Mouse (Mus musculus) layer of hippocampus, adult 9-10 months (tissue): ENCODE data around the gene Tmem54.

Experiments
- DNase-seq: peaks from one replicate; pipeline ENCODE4 v3.0.0; 2022; ENCODE audit warnings: low spot score

Tmem54 gene

DNA sequence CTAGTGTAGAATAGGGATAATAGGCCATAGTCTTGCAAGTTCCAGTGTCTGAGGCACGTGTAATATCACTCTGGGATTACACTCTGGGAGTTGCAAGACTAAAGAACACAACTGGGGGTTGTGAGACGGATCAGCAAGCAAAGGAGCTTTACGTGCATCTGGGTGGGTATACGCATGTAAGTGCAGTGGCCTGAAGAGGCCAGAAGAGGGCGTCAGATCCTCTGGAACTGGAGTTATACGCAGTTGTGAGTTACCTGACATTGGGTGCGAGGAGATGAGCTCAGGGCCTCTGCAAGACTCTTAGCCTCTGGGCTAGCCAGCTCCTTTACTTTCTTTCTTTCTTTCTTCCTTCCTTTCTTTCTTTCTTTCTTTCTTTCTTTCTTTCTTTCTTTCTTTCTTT lies 8.3 kb upstream of the Tmem54 start:
- no peak for DNase-seq

DNA sequence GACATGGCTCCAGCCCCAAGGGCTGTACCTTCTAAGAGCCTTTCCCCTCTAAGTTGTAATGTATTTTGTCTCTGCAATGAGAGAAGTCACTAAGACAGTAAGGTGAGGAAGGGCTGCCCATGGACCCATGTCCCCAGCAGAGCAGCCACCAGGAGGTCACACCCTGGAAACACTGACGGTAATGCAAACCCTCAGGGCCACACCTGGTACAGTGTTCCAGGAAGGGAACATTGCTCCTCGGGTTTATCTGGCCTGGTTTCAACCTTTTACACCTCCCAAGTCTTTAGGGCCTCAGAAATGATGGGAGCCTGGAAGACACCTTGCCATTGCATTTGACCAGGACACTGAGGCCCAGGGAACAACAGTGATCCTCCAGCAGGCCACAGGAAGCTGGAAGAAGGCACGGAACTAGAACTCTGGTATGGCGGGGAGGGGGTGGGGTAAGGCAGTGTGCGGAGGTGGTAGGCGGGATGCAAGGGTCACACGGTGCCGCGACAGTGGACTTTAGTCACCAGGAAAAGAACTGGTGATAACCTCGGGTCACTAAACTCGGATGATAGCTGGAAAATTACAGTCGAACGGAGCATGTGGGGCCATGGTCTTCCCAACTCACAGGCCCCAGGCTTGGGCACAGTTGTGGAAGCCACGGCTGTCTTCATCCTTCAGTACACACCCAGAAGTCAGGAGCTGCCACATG lies 3.1 kb upstream of the Tmem54 start:
- DNase-seq, result no peak

DNA sequence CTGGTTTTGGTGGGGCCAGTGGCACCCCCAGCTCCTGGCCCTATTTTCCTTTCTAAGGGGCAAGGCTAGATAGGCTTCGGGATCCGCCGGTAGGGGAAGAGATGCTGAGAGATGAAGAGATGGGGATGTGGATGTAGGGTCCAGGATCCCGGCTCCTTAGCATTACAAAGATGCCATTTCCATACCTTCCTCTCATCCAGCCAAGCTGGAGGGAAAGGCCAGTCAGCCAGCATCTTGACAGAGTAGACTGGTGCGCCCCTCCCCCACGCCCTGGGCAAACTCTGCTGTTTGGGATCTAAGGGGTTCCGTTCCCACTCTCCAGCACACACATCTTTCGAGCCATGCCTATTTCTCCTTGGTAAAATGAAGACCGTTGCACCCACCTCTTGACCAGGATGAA lies 725 bp downstream of the Tmem54 start:
- DNase-seq, result no peak

DNA sequence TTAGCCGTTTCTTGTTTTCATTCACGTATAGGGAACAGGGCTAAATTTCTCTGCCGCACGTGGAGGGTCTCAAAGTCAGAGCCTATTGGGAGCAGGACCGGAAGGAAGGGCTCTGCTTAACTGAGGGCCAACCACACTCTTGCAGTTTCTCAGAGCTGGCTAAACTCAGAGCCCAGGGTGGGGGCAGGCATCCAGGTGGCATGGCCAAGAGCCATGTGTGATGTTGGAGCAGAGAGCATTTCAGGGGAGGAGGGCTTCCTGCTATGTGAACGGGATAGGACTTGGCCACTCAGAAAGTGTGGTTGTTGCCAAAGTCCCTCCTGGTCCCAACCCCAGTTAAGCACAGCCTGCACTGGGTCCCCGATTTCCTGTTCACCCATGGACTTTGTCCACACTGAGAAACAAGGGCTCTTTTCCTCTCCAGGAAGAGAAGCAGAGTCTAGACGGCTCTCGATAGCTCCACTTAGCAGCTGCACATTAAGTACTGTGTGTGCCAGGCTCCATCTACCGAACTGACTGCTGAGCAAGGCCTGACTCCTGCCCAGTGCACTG lies 2.1 kb downstream of the Tmem54 start:
- DNase-seq, result no peak

DNA sequence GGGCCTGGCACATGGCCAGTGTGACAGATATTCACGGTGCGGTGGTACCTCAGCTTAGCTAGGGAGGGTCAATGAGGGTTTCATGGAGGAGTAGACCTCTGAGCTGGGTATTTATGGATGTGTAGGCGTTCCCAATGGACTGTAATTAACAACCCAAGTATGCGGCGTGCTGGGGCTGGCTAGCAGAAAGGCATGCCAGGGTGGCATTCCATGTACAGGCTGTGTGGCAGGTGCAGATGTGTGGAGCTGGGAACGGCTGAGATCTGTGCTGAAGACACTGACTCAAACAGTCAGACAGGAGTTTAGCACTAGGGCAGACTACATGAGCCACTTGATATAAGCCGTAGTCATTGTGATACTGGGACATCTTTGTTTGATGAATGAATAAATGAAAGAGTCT lies 3.3 kb downstream of the Tmem54 start:
- no peak for DNase-seq

DNA sequence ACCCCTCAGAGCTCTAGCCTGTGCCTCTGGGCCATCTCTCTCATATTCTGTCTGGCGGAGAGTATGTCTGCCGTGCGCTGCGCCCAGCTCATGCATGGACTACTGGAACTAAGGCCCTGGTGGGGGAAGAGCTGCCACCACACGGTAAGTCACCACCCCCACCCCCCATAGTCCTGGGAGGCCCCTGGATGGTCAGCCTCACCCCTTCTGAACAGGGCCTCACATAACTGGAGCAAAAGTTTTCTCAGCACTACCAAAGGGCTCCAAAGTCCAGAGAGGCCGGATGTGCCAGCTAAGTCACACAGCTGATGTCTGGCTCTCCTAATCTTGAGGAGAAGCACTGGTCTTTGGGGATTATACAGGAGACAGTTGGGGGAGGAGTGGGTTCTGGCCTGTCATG lies 5.5 kb downstream of the Tmem54 start:
- DNase-seq, result no peak

DNA sequence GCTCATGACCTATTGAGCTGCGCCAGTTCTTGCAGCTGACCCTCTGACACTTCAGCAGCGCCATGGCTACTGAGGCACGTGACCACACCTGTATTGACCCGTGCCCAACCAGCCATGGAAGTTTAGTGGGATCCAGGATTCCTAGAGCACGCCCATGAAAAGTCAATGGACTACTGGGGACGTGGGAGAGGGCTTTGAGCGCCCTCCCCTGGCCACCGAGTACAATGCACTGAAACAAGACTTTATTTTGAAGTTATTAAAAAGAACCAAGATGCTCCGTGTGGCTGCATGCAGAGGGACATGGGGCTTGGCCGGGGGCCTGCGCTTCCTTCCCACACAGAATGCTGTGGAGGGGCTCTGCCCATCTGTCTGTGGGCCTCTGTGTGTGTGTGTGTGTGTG lies 6.0 kb downstream of the Tmem54 start:
- DNase-seq, result no peak

DNA sequence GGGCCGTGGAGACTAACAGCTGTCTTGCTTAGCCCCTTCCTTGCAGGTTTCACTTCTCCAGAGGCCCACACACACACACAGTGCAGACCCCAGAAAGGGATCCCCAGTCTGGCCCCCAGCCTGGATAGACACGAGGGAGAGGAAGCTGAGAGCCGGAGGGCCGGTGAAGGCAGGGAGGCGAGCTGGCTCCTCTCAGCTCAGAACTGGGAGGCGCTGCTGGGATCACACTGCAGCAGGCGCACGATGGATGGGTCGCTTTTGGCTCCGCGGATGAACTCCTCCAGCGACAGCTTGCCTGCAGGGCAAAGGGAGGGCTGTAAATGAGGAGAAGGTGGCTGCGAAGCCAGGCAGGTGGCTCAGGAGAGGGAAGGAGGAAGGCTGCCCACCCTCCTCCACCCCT lies 6.9 kb downstream of the Tmem54 start:
- no peak for DNase-seq

DNA sequence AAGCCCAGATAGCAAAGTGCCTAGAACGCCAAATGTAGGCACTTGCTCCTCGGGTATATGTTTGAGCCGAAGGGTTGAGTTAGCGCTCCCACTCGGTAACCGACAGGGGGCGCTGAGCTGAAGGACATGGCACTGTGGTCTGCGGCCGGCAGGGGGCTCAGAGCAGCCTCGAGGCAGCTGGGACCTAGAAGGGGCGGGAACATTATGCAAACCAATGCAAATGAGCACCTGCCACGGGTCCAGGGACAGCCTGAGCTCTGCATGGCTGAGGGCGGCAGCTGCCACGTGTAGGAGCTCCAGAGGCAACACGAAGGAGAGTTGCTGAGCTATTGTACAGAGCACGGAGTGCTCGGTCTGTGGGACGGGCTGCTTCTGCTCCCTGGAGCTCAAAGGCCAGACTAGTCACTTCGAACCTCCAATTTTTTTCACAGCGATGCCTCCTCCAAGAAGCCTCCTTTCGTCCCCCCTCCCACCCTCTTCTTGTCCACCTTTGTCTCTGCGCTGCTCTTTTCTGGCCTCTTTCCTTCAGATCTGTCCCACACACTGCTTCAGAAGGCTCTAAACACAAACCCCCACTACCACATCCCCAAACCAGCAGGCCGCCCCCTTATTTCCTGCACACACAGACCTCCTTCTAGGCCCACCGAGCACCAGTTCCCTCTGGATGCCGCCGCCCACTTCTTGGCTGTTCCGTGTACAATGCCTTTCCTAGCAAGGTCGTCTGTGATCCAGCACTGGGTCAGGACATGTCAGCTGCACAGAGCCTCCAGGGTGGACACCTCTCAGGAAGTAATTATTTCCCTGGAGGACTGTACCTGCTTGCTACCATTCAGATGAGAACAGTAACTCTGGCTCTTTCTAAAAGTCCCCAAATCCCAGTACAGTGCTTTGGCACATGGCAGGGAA lies 8.0 kb downstream of the Tmem54 start:
- peak; percentile 71 for DNase-seq

DNA sequence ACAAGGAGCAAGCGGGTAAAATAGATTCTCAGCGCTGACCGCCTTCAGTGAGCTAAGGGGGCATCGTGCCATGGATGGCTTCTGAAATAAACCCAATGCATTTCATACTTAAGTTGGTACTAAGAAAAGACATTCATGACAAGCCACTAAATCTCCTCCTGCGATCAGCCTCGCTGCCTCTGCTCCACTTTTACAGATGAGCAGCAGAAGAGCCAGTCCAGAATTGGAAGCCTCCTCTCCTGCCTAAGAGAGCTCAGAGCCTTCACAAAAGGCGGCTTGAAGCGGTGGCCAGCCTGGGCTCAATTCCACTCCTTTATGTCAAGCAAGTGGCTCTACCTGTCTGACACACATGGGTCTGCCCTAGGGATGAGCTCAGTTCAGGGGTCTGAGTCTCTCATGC lies 11.4 kb downstream of the Tmem54 start:
- no peak for DNase-seq

DNA sequence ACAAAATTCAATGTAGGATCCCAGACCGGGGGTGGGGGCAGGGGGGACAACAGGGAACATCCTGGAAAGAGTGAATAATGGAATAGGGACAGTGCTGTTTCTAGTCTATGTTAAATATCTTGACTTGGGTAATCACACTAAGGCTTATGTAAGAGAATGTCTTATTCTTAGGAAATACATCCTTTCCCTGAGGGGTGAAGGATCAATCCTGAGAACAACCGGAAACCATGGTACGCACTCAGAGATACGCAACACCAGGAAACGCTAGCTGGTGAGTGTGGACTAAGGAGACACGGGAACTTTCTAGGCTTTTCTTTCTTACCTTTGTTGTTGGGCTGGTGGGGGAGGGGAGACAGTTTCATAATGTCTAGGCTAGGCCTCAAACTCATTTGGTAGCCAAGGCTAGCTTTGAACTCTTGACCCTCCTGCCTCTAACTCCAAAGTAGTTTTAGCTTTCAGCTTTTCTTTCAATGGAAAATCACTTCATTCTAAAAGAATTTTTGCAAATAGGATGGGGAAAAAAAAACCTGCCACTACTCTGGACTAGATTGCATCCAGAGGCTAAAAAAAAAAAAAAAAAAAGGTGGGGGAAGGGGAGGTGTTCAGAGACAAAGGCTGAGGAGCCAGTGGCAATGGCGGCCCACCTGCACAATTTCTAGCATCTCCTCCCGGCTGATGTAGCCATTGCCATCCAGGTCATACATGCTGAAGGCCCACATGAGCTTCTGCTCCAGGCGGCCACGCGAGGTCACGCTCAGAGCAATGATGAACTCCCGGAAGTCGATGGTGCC lies 12.6 kb downstream of the Tmem54 start:
- no peak for DNase-seq

DNA sequence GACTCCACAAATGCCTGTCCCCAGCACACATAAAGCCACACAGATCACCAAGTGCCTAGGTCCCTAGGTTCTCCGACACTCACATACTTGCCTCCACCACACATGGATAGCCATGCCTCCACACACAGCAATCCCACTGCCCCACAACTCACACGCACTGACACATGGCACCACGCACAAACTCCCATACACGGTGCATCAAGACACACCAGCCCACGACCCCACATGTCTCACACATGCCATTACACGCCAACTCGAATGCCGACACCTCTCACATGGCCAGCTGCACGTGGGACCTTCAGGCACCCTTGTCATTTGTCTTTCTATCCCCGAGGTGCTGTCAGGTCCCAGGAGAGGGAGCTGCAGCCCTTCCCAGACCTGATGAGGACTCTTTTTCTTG lies 14.4 kb downstream of the Tmem54 start:
- DNase-seq, result no peak

DNA sequence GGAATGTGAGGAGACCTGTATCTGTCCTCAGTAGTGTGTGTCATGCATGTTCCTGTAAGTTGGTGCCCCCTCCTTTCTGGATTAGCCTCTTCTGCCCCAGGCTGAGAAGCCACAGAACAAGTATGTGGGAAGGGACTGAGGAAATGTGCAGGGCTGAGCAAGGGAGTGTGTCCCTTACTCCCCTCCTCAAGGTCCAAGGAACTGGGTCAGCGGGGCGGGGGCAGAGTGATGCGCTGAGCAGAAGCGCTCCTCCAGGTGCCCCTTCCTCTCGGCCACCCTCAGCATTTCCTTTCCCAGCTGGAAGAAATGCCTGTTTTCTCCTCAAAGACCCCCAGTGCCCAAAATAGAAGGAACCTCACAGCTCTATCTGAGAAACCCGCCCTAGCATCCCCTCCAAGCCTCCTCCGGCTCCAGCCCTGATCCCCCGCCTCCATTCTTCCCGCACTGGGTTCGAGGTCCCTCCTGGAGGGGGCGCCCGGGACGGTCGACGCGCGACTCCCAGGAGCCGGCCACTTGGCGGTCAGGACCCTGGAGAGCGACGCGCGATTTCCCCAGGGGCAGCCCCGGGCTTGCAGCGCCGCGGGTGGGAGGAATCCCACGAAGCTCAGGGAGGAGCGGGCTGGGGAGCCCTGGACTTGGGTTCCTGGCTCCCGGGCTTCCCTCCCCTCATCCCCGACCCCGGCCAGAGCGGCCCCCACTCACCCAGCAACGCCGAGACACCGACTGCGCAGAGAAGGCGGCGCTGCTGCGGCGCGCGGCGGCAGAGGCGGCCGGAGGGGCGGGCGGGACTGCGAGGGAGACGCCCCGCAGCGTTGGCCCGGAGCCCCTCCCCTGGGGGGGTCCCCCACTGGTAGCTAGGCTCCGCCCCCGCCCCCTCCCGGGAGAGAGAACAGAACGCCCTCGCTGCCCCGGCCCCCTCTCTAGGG lies 15.4 kb downstream of the Tmem54 start:
- no peak for DNase-seq

DNA sequence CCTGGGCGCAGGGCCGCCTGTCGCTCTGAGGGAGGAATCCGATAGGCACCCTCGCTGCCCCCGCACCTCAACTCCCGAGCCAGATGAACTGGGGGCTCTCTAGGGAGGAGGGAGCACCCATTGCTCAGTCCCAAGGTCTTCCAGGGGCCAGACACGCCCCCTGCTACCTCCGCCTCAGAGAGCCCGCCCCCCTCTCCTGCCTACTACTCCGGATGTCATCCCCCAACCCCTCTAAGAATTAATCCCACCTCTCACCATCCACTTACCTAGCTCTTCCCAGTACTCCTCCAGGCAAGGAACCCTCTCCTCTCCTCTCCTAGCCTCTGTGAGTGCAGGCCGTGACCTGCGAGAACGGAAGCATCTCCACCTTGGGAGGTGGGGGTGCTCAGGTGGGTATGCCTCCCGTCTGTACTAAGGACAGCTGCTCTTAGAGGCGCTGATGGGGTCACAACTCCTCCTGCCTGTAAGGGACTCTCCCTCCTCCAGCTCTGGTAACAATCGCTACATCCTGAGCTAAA lies 16.3 kb downstream of the Tmem54 start, which contains the start of gene Hpca:
TSS of gene Hpca (minus strand) at position 468 of the 518 bp plus-strand sequence.
- DNase-seq, result no peak

DNA sequence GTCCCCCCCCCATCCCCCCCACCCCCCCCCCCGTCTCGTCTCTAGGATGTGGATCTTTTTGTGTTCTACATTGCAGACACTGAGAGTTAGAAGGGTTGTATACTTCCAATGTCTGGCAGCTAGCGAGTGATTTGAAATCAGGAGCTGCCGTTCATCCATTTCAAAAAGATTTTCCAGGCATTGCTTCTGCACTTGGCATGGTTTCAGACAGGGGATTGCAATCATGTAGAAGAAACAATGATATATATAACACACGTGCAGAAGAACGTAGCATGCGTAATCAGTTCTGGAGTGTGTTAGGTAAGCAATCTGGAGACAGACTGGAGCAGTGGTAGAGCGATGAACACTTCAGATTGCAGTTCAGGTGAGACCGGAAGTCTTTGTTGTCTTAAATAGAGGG lies 16.8 kb downstream of the Tmem54 start:
- DNase-seq, result no peak

DNA sequence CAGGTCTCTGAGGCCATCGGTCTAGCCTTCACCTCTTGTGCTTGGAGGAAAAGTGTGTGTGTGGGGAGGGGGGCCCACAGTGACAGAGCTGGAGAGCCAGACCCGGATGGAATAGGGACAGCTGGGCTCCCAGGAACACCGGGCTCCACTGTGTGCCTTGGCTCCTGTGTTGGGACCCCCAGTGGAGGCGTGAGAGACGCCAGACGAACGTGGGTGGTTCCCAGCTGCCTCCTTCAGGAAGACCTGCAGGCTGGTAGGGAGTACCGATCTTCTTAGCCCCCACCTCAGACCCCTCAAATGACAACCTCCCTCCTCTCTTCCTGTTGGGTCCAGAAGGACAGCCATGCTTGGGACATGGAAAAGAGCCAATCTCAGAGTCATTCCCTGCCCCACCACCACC lies 17.4 kb downstream of the Tmem54 start:
- DNase-seq, result no peak

DNA sequence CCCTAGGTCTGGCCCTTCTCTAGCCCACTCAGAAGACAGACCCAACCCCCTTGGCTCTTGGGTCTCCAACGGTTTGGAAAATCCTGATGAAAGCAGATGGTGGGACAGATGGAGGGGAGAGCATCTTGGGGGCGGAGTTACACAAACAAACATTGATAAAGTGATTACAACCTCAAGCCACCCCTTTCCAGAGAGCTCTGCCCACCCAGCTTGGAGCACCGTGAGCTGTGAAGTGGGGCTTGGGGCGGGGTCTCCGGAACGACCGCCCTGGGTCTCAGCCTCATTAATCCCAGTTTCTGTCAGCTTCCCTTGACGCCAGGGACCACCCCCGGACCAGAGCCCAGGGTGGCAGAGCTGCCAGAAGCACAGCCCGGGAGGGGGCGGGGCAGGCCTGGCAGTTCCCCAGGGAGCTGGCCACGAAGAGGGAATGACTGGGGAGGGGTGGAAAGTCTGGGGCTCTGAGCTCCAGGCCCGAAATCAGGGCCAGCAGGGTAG lies 19.4 kb downstream of the Tmem54 start:
- DNase-seq, result no peak

DNA sequence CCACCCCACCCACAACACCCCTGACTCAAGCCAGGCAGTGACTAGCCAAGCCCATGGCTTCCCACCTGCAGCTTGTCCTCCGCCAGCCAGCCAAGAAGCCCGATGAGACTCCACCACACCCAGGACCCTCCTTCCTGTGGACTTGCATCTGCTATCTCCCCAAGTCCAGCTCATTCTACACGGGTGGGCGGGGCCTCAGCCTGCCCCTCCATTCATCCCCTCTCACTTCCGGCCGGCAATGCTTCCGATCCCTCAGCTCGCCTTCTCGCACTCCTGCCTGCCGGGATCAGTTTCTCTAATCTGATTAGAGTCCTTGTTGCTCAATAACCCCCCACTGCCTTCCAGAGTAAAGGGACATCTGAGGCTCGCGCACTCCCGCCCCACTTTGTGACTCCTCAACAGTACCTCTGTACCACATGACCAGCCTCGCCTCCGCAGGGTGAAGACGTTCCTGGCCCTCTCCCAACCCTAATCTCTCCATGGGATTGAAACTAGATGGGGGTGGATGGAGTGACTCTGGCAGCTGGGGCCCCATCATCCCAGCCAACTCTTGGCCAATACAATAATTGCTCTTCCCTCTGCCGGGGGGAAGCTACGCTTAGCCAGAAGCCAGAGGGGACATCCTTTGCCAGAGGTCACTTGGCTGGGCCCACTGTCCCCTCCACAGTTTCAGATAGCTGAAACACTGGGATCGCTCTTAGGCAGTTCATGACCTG lies 20.5 kb downstream of the Tmem54 start:
- no peak for DNase-seq

DNA sequence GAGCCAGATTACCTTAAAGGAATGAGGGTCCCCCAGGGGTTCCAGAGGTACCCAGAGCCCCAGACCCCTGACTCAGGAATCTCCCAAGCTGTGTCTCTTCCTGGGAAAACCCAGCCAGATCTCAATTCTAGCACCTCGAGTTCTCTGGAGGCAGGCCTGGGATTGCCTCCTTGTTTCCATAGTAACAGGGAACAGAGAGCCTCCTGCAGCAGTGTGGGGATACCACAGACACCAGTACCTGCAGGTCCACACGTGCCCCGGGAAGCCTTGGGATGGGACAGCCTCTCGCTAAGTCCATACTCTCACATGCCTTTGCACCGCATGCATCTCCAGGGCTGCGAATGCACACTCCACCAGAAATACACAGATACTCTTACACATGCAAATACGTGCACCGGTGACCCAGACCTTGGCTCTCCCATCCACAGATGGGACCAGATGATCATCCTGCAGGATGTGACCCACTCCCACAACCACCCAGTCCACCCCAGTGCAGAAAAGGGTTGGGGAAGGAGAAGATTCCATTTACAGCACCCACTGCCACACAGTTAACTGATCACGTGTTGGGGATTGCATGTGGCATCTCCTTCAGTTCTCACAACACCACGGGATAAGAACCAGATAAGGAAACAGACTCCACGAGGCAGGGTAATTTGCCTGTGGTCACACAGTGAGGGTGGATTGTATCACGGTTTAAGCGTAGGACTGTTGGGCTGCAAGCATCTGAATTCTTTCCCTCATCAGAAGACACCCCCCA lies 23.4 kb downstream of the Tmem54 start:
- DNase-seq, result no peak
